Mouse (Mus musculus): ENCODE results near the gene Cemip2.

Gene Cemip2

GRCm38 (mm10) chr19:21780663-21781062, 2.5 kb downstream of the Cemip2 start:
- DNase-seq: peak; percentile 41

- peak; percentile 79 for DNase-seq
Measured at GRCm38 (mm10) chr19:21781066-21781786, 3.1 kb downstream of the Cemip2 start.

GRCm38 (mm10) chr19:21781787-21782432, 3.8 kb downstream of the Cemip2 start:
- no peak for DNase-seq

- no peak for DNase-seq
Measured at GRCm38 (mm10) chr19:21783717-21784116, 5.6 kb downstream of the Cemip2 start.

GRCm38 (mm10) chr19:21784331-21785131, 6.4 kb downstream of the Cemip2 start:
- DNase-seq: peak; percentile 87

- DNase-seq: peak; percentile 39
Measured at GRCm38 (mm10) chr19:21785132-21785528, 7.0 kb downstream of the Cemip2 start.

- DNase-seq: no peak
Measured at GRCm38 (mm10) chr19:21787004-21787480, 8.9 kb downstream of the Cemip2 start.

GRCm38 (mm10) chr19:21788999-21789398, 10.9 kb downstream of the Cemip2 start:
- peak; percentile 40 for DNase-seq

GRCm38 (mm10) chr19:21789676-21790075, 11.5 kb downstream of the Cemip2 start:
- DNase-seq: peak; percentile 71

GRCm38 (mm10) chr19:21791386-21791785, 13.2 kb downstream of the Cemip2 start:
- no peak for DNase-seq

- DNase-seq: no peak
Measured at GRCm38 (mm10) chr19:21791826-21792225, 13.7 kb downstream of the Cemip2 start.

- no peak for DNase-seq
Measured at GRCm38 (mm10) chr19:21792587-21793175, 14.5 kb downstream of the Cemip2 start.

GRCm38 (mm10) chr19:21794569-21794968, 16.4 kb downstream of the Cemip2 start:
- DNase-seq: no peak

GRCm38 (mm10) chr19:21796333-21796732, 18.2 kb downstream of the Cemip2 start:
- no peak for DNase-seq

GRCm38 (mm10) chr19:21798700-21799099, 20.6 kb downstream of the Cemip2 start:
- no peak for DNase-seq

GRCm38 (mm10) chr19:21799410-21800373, 21.6 kb downstream of the Cemip2 start:
- no peak for DNase-seq

- no peak for DNase-seq
Measured at GRCm38 (mm10) chr19:21804488-21804887, 26.3 kb downstream of the Cemip2 start.

- DNase-seq: no peak
Measured at GRCm38 (mm10) chr19:21805305-21805704, 27.2 kb downstream of the Cemip2 start.

GRCm38 (mm10) chr19:21810135-21810534, 32.0 kb downstream of the Cemip2 start:
- no peak for DNase-seq

- no peak for DNase-seq
Measured at GRCm38 (mm10) chr19:21813560-21813959, 35.4 kb downstream of the Cemip2 start.

GRCm38 (mm10) chr19:21814433-21815020, 36.4 kb downstream of the Cemip2 start:
- DNase-seq: no peak

Data from embryo, embryonic 11 days (tissue).